Mouse (Mus musculus) megakaryocyte, embryonic 14.5 days (primary cell): ENCODE data around the gene As3mt.

Experiments
- FLI1 ChIP-seq: IDR thresholded peaks from 2 replicates; pipeline ENCODE4 v1.6.1; 2012; ENCODE audit warnings: low read length, inconsistent platforms, mixed read lengths
- GATA1 ChIP-seq: IDR thresholded peaks from 3 replicates; pipeline ENCODE4 v1.6.1; 2012; ENCODE audit warnings: mixed read lengths, low read length, inconsistent platforms, borderline replicate concordance

DNA sequence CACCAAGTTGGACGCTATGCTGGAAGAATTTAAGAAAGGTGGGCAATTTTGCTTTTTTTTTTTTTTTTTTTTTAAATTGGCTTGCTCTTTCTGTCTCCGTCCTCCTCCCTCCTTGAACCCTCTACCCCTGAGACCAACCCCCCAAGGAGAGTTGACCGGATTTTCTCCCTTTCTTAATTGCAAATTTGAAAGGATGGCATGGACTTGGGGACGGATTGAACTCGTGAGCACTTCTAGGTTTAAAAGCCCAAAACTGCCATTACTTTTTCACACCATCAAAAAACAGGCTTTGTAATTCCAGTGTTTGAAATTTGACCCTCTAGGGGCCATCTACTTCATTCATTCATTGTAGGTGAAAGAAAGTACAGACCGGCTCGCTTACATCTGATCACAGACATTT, 56.1 kb downstream of the As3mt start:
- no peak for TF ChIP-seq GATA1
- TF ChIP-seq FLI1: no peak
